Mouse (Mus musculus): ENCODE data around the gene Crispld2. TPM values are rescaled to one million over a fixed set of nuclear protein-coding genes. Genes with fewer than 3 reads are reported as not detected.

The Crispld2 gene
- polyA plus RNA-seq, 1 experiment = 4.1 TPM

DNA sequence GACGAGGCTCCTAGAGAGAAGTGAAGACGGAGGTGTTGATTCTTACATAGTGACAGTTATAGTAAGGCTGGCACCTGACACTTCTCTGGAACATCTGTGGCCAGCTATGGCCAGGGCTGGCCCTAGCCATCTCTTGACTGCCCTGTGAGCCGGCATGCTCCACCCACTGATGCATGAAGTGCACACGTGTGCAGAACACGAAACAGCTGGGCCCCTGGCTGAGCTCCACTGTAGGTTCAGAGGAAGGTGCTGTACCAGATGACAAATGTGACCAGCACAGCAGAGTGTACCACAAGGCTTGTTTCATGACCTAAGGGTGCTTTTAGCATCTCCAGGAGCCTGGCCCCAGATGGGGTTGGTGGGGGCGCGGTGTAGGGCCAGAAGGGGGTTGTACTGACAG is 1.9 kb downstream of the Crispld2 start:
- no peaks in the 10 kb centered on the region for H3K36me3 ChIP-seq (ENCODE audit: control insufficient read depth, insufficient read depth, low read length)
- no peak for DNase-seq (ENCODE audit: low read depth in 1 of 2, low spot score in 2 of 2)
- H3K27ac ChIP-seq (ENCODE audit: insufficient read depth, low read length) = no peak overlapping the region
- TF ChIP-seq POLR2A (IDR thresholded peaks at IDR 0.05; ENCODE audit: low read depth, low read length) (no peak), CTCF (IDR thresholded peaks at IDR 0.05; ENCODE audit: extremely low read depth, insufficient read depth, insufficient read length, insufficient replicate concordance) (no peak)
- peaks cover 2% of the 10 kb centered on the region for H3K27me3 ChIP-seq (ENCODE audit: control insufficient read depth, insufficient read depth, low read length)
- no peak overlapping the region for H3K4me3 ChIP-seq (ENCODE audit: extremely low read depth, insufficient read depth, insufficient read length)
- no peaks in the 10 kb centered on the region for H3K4me1 ChIP-seq (ENCODE audit: control insufficient read depth, insufficient read depth, insufficient read length)
- 78% methylated on average over 7 of the region's 7 CpGs for WGBS

DNA sequence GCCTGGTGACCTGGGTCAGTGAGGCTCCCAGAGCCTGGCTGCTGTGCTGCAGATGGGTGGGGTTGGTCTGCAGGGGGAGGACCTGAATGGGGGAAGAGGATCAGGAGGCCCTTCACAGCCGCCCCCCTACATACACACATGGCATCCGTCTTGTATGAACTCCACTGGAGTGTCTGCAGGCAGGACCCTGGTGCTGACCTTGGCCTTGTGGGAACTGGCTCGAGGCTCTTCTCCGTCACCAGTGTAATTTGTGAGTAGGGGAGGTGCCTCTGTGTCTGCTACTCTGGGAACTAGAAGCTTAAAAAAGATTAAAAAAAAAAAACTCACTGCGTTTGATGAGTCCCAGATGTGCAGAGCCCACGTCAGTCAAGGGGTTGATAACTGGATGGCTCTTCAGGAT is 2.3 kb downstream of the Crispld2 start:
- WGBS = 80% methylated on average over 6 of the region's 6 CpGs
- Histone ChIP-seq H3K4me1 (ENCODE audit: control insufficient read depth, insufficient read depth, insufficient read length) (no peaks in the 10 kb centered on the region), H3K36me3 (ENCODE audit: control insufficient read depth, insufficient read depth, low read length) (no peaks in the 10 kb centered on the region), H3K27me3 (ENCODE audit: control insufficient read depth, insufficient read depth, low read length) (peaks cover 2% of the 10 kb centered on the region), H3K4me3 (ENCODE audit: extremely low read depth, insufficient read depth, insufficient read length) (no peak overlapping the region), H3K27ac (ENCODE audit: insufficient read depth, low read length) (no peak overlapping the region)
- TF ChIP-seq CTCF (IDR thresholded peaks at IDR 0.05; ENCODE audit: extremely low read depth, insufficient read depth, insufficient read length, insufficient replicate concordance) (no peak), POLR2A (IDR thresholded peaks at IDR 0.05; ENCODE audit: low read depth, low read length) (no peak)
- DNase-seq (ENCODE audit: low read depth in 1 of 2, low spot score in 2 of 2) = no peak

DNA sequence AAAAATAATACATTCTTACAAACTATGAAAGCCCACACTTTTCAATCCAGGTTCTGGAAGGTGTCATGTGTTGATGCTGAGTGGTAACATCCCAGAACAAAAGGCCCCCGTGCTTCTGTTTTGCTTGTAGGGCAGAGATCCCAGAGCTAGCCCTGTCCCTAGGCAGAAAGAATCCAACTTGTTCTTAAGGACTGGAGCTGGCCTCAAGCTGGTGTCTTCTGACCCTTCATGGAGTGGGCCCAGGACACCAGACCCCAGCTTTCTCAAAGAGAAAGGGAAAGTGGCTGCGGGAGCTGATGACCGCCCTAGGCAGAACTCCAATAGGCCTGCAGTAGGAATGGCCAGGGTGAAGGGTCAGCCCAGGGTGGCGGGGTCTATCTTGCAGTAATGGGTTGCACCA is 5.0 kb downstream of the Crispld2 start:
- Histone ChIP-seq H3K27me3 (ENCODE audit: control insufficient read depth, insufficient read depth, low read length) (peaks cover 1% of the 10 kb centered on the region), H3K4me3 (ENCODE audit: extremely low read depth, insufficient read depth, insufficient read length) (no peak overlapping the region), H3K36me3 (ENCODE audit: control insufficient read depth, insufficient read depth, low read length) (no peaks in the 10 kb centered on the region), H3K4me1 (ENCODE audit: control insufficient read depth, insufficient read depth, insufficient read length) (no peaks in the 10 kb centered on the region), H3K27ac (ENCODE audit: insufficient read depth, low read length) (no peak overlapping the region)
- WGBS = 86% methylated on average over 4 of the region's 4 CpGs
- TF ChIP-seq POLR2A (IDR thresholded peaks at IDR 0.05; ENCODE audit: low read depth, low read length) (no peak), CTCF (IDR thresholded peaks at IDR 0.05; ENCODE audit: extremely low read depth, insufficient read depth, insufficient read length, insufficient replicate concordance) (no peak)
- no peak for DNase-seq (ENCODE audit: low read depth in 1 of 2, low spot score in 2 of 2)

DNA sequence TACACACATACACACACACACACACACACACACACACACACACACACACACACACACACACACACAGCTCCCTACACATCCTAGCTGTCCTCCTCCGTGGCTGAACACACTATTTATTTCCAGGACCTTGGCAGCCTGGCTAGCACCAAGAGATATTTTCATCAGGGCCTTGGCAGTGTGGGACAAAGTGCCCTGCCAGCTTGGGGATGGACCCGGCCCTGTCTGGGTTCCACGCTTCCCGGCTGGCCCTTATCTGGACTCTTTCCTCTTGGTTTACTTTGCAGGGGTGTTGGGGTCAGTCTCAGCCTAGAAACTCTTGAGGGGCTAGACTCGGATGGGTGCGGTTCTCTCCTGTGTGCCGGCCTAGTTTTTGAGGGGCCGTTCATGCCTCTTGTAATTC is 8.2 kb downstream of the Crispld2 start:
- no peaks in the 10 kb centered on the region for H3K4me1 ChIP-seq (ENCODE audit: control insufficient read depth, insufficient read depth, insufficient read length)
- no peak overlapping the region for H3K4me3 ChIP-seq (ENCODE audit: extremely low read depth, insufficient read depth, insufficient read length)
- TF ChIP-seq POLR2A (IDR thresholded peaks at IDR 0.05; ENCODE audit: low read depth, low read length) = no peak
- TF ChIP-seq CTCF (IDR thresholded peaks at IDR 0.05; ENCODE audit: extremely low read depth, insufficient read depth, insufficient read length, insufficient replicate concordance) = no peak
- H3K27me3 ChIP-seq (ENCODE audit: control insufficient read depth, insufficient read depth, low read length) = no peaks in the 10 kb centered on the region
- H3K36me3 ChIP-seq (ENCODE audit: control insufficient read depth, insufficient read depth, low read length) = no peaks in the 10 kb centered on the region
- no peak overlapping the region for H3K27ac ChIP-seq (ENCODE audit: insufficient read depth, low read length)
- DNase-seq (ENCODE audit: low read depth in 1 of 2, low spot score in 2 of 2) = no peak
- 79% methylated on average over 8 of the region's 8 CpGs for WGBS

DNA sequence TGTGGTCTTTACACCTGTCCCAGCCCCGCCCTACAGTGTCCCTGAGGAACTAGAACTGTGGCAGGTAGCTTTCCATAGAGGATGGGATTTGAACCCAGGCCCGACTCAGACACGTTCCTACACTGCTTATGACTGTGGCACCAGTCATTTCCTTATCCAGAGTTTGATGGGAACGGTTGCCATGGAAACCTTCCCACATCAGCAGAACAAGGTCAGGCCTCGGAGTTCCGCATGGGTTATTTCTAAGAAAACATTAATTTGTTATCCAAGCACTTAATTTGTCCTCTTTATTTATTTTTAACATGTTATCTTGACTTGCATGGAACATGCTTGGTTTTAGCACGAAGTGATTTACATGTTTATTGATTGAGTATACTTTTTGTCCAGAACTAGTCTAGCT is 9.5 kb downstream of the Crispld2 start:
- H3K27ac ChIP-seq (ENCODE audit: insufficient read depth, low read length) = no peak overlapping the region
- no peak overlapping the region for H3K4me3 ChIP-seq (ENCODE audit: extremely low read depth, insufficient read depth, insufficient read length)
- H3K4me1 ChIP-seq (ENCODE audit: control insufficient read depth, insufficient read depth, insufficient read length) = no peaks in the 10 kb centered on the region
- TF ChIP-seq POLR2A (IDR thresholded peaks at IDR 0.05; ENCODE audit: low read depth, low read length) (no peak), CTCF (IDR thresholded peaks at IDR 0.05; ENCODE audit: extremely low read depth, insufficient read depth, insufficient read length, insufficient replicate concordance) (no peak)
- WGBS = 86% methylated on average over 7 of the region's 7 CpGs
- no peaks in the 10 kb centered on the region for H3K27me3 ChIP-seq (ENCODE audit: control insufficient read depth, insufficient read depth, low read length)
- no peaks in the 10 kb centered on the region for H3K36me3 ChIP-seq (ENCODE audit: control insufficient read depth, insufficient read depth, low read length)
- no peak for DNase-seq (ENCODE audit: low read depth in 1 of 2, low spot score in 2 of 2)

GRCm38 (mm10) chr8:120002348-120002747 is 10.1 kb downstream of the Crispld2 start:
- 90% methylated on average over 9 of the region's 9 CpGs for WGBS
- H3K27ac ChIP-seq (ENCODE audit: insufficient read depth, low read length) = no peak overlapping the region
- no peak for TF ChIP-seq POLR2A (IDR thresholded peaks at IDR 0.05; ENCODE audit: low read depth, low read length)
- TF ChIP-seq CTCF (IDR thresholded peaks at IDR 0.05; ENCODE audit: extremely low read depth, insufficient read depth, insufficient read length, insufficient replicate concordance) = no peak
- no peaks in the 10 kb centered on the region for H3K27me3 ChIP-seq (ENCODE audit: control insufficient read depth, insufficient read depth, low read length)
- no peaks in the 10 kb centered on the region for H3K4me1 ChIP-seq (ENCODE audit: control insufficient read depth, insufficient read depth, insufficient read length)
- H3K4me3 ChIP-seq (ENCODE audit: extremely low read depth, insufficient read depth, insufficient read length) = no peak overlapping the region
- no peaks in the 10 kb centered on the region for H3K36me3 ChIP-seq (ENCODE audit: control insufficient read depth, insufficient read depth, low read length)
- DNase-seq (ENCODE audit: low read depth in 1 of 2, low spot score in 2 of 2) = no peak

DNA sequence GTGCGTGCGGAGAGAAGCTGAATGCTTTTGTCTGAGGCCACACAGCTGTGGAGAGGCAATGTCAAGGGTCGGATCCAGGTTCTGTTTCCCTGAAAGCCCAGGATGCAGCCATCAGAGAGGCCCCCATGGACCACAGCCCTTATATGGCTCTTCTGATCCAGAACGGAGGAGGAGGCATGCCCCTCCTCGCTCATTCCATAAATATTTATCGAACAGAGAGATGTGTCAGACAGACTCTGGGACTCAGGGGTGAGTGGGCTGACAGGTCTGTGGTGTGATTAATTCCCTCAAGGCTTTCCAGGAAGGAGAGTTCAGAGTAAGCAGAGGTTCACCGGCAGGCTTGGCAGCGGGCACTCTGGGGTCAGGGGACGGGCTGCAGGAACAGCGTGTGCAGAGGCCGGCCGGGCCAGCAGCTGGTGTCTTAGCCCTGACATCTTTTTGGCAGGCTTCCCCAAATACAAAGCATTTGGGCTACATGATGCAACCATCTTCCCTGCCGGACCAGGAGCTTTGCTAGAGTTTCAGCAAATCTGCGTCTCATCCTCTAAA is 12.0 kb downstream of the Crispld2 start:
- 82% methylated on average over 14 of the region's 14 CpGs for WGBS
- no peaks in the 10 kb centered on the region for H3K4me1 ChIP-seq (ENCODE audit: control insufficient read depth, insufficient read depth, insufficient read length)
- no peak for TF ChIP-seq CTCF (IDR thresholded peaks at IDR 0.05; ENCODE audit: extremely low read depth, insufficient read depth, insufficient read length, insufficient replicate concordance)
- TF ChIP-seq POLR2A (IDR thresholded peaks at IDR 0.05; ENCODE audit: low read depth, low read length) = no peak
- no peak overlapping the region for H3K27ac ChIP-seq (ENCODE audit: insufficient read depth, low read length)
- H3K36me3 ChIP-seq (ENCODE audit: control insufficient read depth, insufficient read depth, low read length) = no peaks in the 10 kb centered on the region
- H3K4me3 ChIP-seq (ENCODE audit: extremely low read depth, insufficient read depth, insufficient read length) = no peak overlapping the region
- DNase-seq (ENCODE audit: low read depth in 1 of 2, low spot score in 2 of 2) = no peak
- H3K27me3 ChIP-seq (ENCODE audit: control insufficient read depth, insufficient read depth, low read length) = no peaks in the 10 kb centered on the region
